Mouse (Mus musculus): ENCODE results near the gene Slc25a42. TPM values are rescaled to one million over a fixed set of nuclear protein-coding genes. Genes with fewer than 3 reads are reported as not detected.
A peak's percentile ranks its signal among the peaks of the same experiment; 100 is the strongest.

Gene Slc25a42
- polyA plus RNA-seq, 1 experiment from 2014 or later, result 3.1 TPM

GRCm38 (mm10) chr8:70211726-70212111 is 386 bp downstream of the Slc25a42 start:
- no peaks in the 10 kb centered on the region for H3K4me1 ChIP-seq (replicated peaks; ENCODE audit: control insufficient read depth, insufficient read depth)
- ATAC-seq (ENCODE audit: low FRiP score, low TSS enrichment), result peak; percentile 0; the same call in 1 of the 2 replicates
- no peaks in the 10 kb centered on the region for H3K36me3 ChIP-seq (ENCODE audit: control insufficient read depth, insufficient read depth, low read length)
- peak overlapping the region; percentile 62 for H3K4me3 ChIP-seq (ENCODE audit: low read depth, low read length)
- no peaks in the 10 kb centered on the region for H3K9me3 ChIP-seq (ENCODE audit: control insufficient read depth, low read length)
- TF ChIP-seq CTCF (IDR thresholded peaks at IDR 0.05; ENCODE audit: low read depth) (no peak), EP300 (optimal IDR thresholded peaks at IDR 0.05) (no peak)
- peak overlapping the region; percentile 96 for H3K4me2 ChIP-seq (replicated peaks; ENCODE audit: low read depth)
- H3K9ac ChIP-seq (ENCODE audit: low read length), result peak overlapping the region; percentile 77
- H3K27me3 ChIP-seq (ENCODE audit: control insufficient read depth, insufficient read depth, low read length), result no peaks in the 10 kb centered on the region
- whole genome bisulfite sequencing, result 2% methylated on average over 31 of the region's 31 CpGs
- no peak for DNase-seq (ENCODE audit: low spot score)
- peak overlapping the region; percentile 83 for H3K27ac ChIP-seq (replicated peaks)

- WGBS, result 79% methylated on average over 1 of the region's 1 CpGs
Measured at GRCm38 (mm10) chr8:70211275-70211674, 830 bp downstream of the Slc25a42 start.

GRCm38 (mm10) chr8:70210538-70210937 is 1.6 kb downstream of the Slc25a42 start:
- H3K4me2 ChIP-seq (replicated peaks; ENCODE audit: low read depth), result 0 out of 2 replicates have a peak overlapping the region, but pooled peaks have one; percentile 18
- no peaks in the 10 kb centered on the region for H3K36me3 ChIP-seq (ENCODE audit: control insufficient read depth, insufficient read depth, low read length)
- no peaks in the 10 kb centered on the region for H3K9me3 ChIP-seq (ENCODE audit: control insufficient read depth, low read length)
- TF ChIP-seq EP300 (optimal IDR thresholded peaks at IDR 0.05) (no peak), CTCF (IDR thresholded peaks at IDR 0.05; ENCODE audit: low read depth) (peak; percentile 42)
- no peak overlapping the region for H3K27ac ChIP-seq (replicated peaks)
- H3K4me3 ChIP-seq (ENCODE audit: low read depth, low read length), result no peak overlapping the region
- H3K4me1 ChIP-seq (replicated peaks; ENCODE audit: control insufficient read depth, insufficient read depth), result no peaks in the 10 kb centered on the region
- WGBS, result 13% methylated on average over 8 of the region's 8 CpGs
- no peaks in the 10 kb centered on the region for H3K27me3 ChIP-seq (ENCODE audit: control insufficient read depth, insufficient read depth, low read length)
- DNase-seq (ENCODE audit: low spot score) (no peak), ATAC-seq (ENCODE audit: low FRiP score, low TSS enrichment) (no peak)
- no peak overlapping the region for H3K9ac ChIP-seq (ENCODE audit: low read length)

More at GRCm38 (mm10) chr8:70211275-70211674, 830 bp downstream of the Slc25a42 start:
- no peaks in the 10 kb centered on the region for H3K36me3 ChIP-seq (ENCODE audit: control insufficient read depth, insufficient read depth, low read length)
- TF ChIP-seq CTCF (IDR thresholded peaks at IDR 0.05; ENCODE audit: low read depth) (no peak), EP300 (optimal IDR thresholded peaks at IDR 0.05) (no peak)
- ATAC-seq (ENCODE audit: low FRiP score, low TSS enrichment), result no peak
- DNase-seq (ENCODE audit: low spot score), result no peak
- H3K4me3 ChIP-seq (ENCODE audit: low read depth, low read length), result peak overlapping the region; percentile 62
- no peaks in the 10 kb centered on the region for H3K27me3 ChIP-seq (ENCODE audit: control insufficient read depth, insufficient read depth, low read length)
- H3K4me2 ChIP-seq (replicated peaks; ENCODE audit: low read depth), result peak overlapping the region; percentile 96
- H3K4me1 ChIP-seq (replicated peaks; ENCODE audit: control insufficient read depth, insufficient read depth), result no peaks in the 10 kb centered on the region
- no peak overlapping the region; the same call in 1 of the 2 replicates for H3K27ac ChIP-seq (replicated peaks)
- H3K9me3 ChIP-seq (ENCODE audit: control insufficient read depth, low read length), result no peaks in the 10 kb centered on the region
- peak overlapping the region; percentile 77 for H3K9ac ChIP-seq (ENCODE audit: low read length)

- Histone ChIP-seq H3K4me1 (replicated peaks; ENCODE audit: control insufficient read depth, insufficient read depth) (no peaks in the 10 kb centered on the region), H3K9ac (ENCODE audit: low read length) (no peak overlapping the region), H3K4me3 (ENCODE audit: low read depth, low read length) (no peak overlapping the region), H3K36me3 (ENCODE audit: control insufficient read depth, insufficient read depth, low read length) (no peaks in the 10 kb centered on the region), H3K4me2 (replicated peaks; ENCODE audit: low read depth) (no peak overlapping the region), H3K9me3 (ENCODE audit: control insufficient read depth, low read length) (no peaks in the 10 kb centered on the region), H3K27me3 (ENCODE audit: control insufficient read depth, insufficient read depth, low read length) (no peaks in the 10 kb centered on the region), H3K27ac (replicated peaks) (no peak overlapping the region)
- TF ChIP-seq EP300 (optimal IDR thresholded peaks at IDR 0.05), result no peak
- no peak for TF ChIP-seq CTCF (IDR thresholded peaks at IDR 0.05; ENCODE audit: low read depth)
- ATAC-seq (ENCODE audit: low FRiP score, low TSS enrichment) (no peak), DNase-seq (ENCODE audit: low spot score) (no peak)
- 58% methylated on average over 1 of the region's 1 CpGs for WGBS
Measured at GRCm38 (mm10) chr8:70208130-70208529, 4.0 kb downstream of the Slc25a42 start.

GRCm38 (mm10) chr8:70204757-70205156 is 7.3 kb downstream of the Slc25a42 start:
- Histone ChIP-seq H3K27ac (replicated peaks) (no peak overlapping the region), H3K27me3 (ENCODE audit: control insufficient read depth, insufficient read depth, low read length) (no peaks in the 10 kb centered on the region), H3K4me2 (replicated peaks; ENCODE audit: low read depth) (no peak overlapping the region), H3K36me3 (ENCODE audit: control insufficient read depth, insufficient read depth, low read length) (no peaks in the 10 kb centered on the region), H3K9me3 (ENCODE audit: control insufficient read depth, low read length) (no peaks in the 10 kb centered on the region), H3K9ac (ENCODE audit: low read length) (no peak overlapping the region), H3K4me1 (replicated peaks; ENCODE audit: control insufficient read depth, insufficient read depth) (no peaks in the 10 kb centered on the region), H3K4me3 (ENCODE audit: low read depth, low read length) (no peak overlapping the region)
- 50% methylated on average over 1 of the region's 1 CpGs for WGBS
- TF ChIP-seq EP300 (optimal IDR thresholded peaks at IDR 0.05) (no peak), CTCF (IDR thresholded peaks at IDR 0.05; ENCODE audit: low read depth) (no peak)
- ATAC-seq (ENCODE audit: low FRiP score, low TSS enrichment), result no peak
- DNase-seq (ENCODE audit: low spot score), result no peak

GRCm38 (mm10) chr8:70203072-70203471 is 9.0 kb downstream of the Slc25a42 start:
- DNase-seq (ENCODE audit: low spot score), result no peak
- Histone ChIP-seq H3K4me3 (ENCODE audit: low read depth, low read length) (no peak overlapping the region), H3K4me1 (replicated peaks; ENCODE audit: control insufficient read depth, insufficient read depth) (no peaks in the 10 kb centered on the region), H3K9ac (ENCODE audit: low read length) (no peak overlapping the region), H3K27ac (replicated peaks) (no peak overlapping the region), H3K27me3 (ENCODE audit: control insufficient read depth, insufficient read depth, low read length) (no peaks in the 10 kb centered on the region), H3K9me3 (ENCODE audit: control insufficient read depth, low read length) (no peaks in the 10 kb centered on the region), H3K4me2 (replicated peaks; ENCODE audit: low read depth) (no peak overlapping the region), H3K36me3 (ENCODE audit: control insufficient read depth, insufficient read depth, low read length) (no peaks in the 10 kb centered on the region)
- ATAC-seq (ENCODE audit: low FRiP score, low TSS enrichment), result no peak
- 85% methylated on average over 4 of the region's 4 CpGs for WGBS
- TF ChIP-seq CTCF (IDR thresholded peaks at IDR 0.05; ENCODE audit: low read depth), result no peak
- TF ChIP-seq EP300 (optimal IDR thresholded peaks at IDR 0.05), result no peak

All from stomach, postnatal 0 days (tissue).